Mouse (Mus musculus): ENCODE results near the gene Trappc13. TPM values are rescaled to one million over a fixed set of nuclear protein-coding genes. Genes with fewer than 3 reads are reported as not detected.

The Trappc13 gene
- polyA plus RNA-seq, 1 experiment from 2014 or later: 53.3 TPM

- WGBS: under 1% methylated on average over 33 of the region's 44 CpGs
- H3K4me3 ChIP-seq (ENCODE audit: low read length): peak within 1 kb of the TSS; percentile 87
- peak; percentile 97 for ATAC-seq (replicated peaks; ENCODE audit: extremely low read depth, insufficient read depth, low FRiP score)
These were observed 68.9 kb downstream of the Trappc13 start, which contains the start of the genes Nln and Sgtb for GRCm38 (mm10) chr13:104109288-104109815. Nln (minus strand) TSS chr13:104109614. Sgtb (plus strand) TSS chr13:104109741.

GRCm38 (mm10) chr13:104108651-104109287, 69.5 kb downstream of the Trappc13 start:
- peak overlapping the region; percentile 94 for H3K4me2 ChIP-seq (ENCODE audit: low read depth, low read length)
- peak; percentile 14; the same call in 1 of the 2 replicates for ATAC-seq (replicated peaks; ENCODE audit: extremely low read depth, insufficient read depth, low FRiP score)
- 0 out of 2 replicates have a peak, but pooled peaks cover 2% of the 10 kb centered on the region for H3K36me3 ChIP-seq (ENCODE audit: control insufficient read depth, insufficient read depth)
- H3K27me3 ChIP-seq (ENCODE audit: control insufficient read depth, insufficient read depth, low read length): peaks cover 2% of the 10 kb centered on the region; the same call in 1 of the 2 replicates
- peak overlapping the region; percentile 83 for H3K9ac ChIP-seq (ENCODE audit: low read length)
- H3K9me3 ChIP-seq (replicated peaks; ENCODE audit: control insufficient read depth, low read length): peaks cover 10% of the 10 kb centered on the region
- WGBS: 1% methylated on average over 24 of the region's 24 CpGs
- H3K27ac ChIP-seq (ENCODE audit: low read length): peak overlapping the region; percentile 82
- peak overlapping the region; percentile 87 for H3K4me3 ChIP-seq (ENCODE audit: low read length)
- peaks cover 9% of the 10 kb centered on the region; the same call in 1 of the 2 replicates for H3K4me1 ChIP-seq (ENCODE audit: control insufficient read depth, insufficient read depth, low read length)

More at GRCm38 (mm10) chr13:104109288-104109815, 68.9 kb downstream of the Trappc13 start, which contains the start of the genes Nln and Sgtb:
- Histone ChIP-seq H3K27ac (ENCODE audit: low read length) (peak within 1 kb of the TSS; percentile 82), H3K27me3 (ENCODE audit: control insufficient read depth, insufficient read depth, low read length) (peaks cover 2% of the 10 kb centered on the region; the same call in 1 of the 2 replicates), H3K4me1 (ENCODE audit: control insufficient read depth, insufficient read depth, low read length) (peaks cover 9% of the 10 kb centered on the region; the same call in 1 of the 2 replicates), H3K4me2 (ENCODE audit: low read depth, low read length) (peak within 1 kb of the TSS; percentile 94), H3K36me3 (ENCODE audit: control insufficient read depth, insufficient read depth) (0 out of 2 replicates have a peak, but pooled peaks cover under 1% of the 10 kb centered on the region), H3K9me3 (replicated peaks; ENCODE audit: control insufficient read depth, low read length) (peaks cover 6% of the 10 kb centered on the region), H3K9ac (ENCODE audit: low read length) (peak within 1 kb of the TSS; percentile 83)

GRCm38 (mm10) chr13:104101606-104102235, 76.5 kb downstream of the Trappc13 start:
- peaks cover 10% of the 10 kb centered on the region; the same call in 1 of the 2 replicates for H3K4me1 ChIP-seq (ENCODE audit: control insufficient read depth, insufficient read depth, low read length)
- H3K27ac ChIP-seq (ENCODE audit: low read length): no peak overlapping the region
- no peak overlapping the region for H3K4me3 ChIP-seq (ENCODE audit: low read length)
- H3K36me3 ChIP-seq (ENCODE audit: control insufficient read depth, insufficient read depth): 0 out of 2 replicates have a peak, but pooled peaks cover 2% of the 10 kb centered on the region
- H3K4me2 ChIP-seq (ENCODE audit: low read depth, low read length): no peak overlapping the region
- WGBS: 78% methylated on average over 5 of the region's 5 CpGs
- no peak overlapping the region for H3K9ac ChIP-seq (ENCODE audit: low read length)
- H3K27me3 ChIP-seq (ENCODE audit: control insufficient read depth, insufficient read depth, low read length): no peaks in the 10 kb centered on the region
- no peak for ATAC-seq (replicated peaks; ENCODE audit: extremely low read depth, insufficient read depth, low FRiP score)
- H3K9me3 ChIP-seq (replicated peaks; ENCODE audit: control insufficient read depth, low read length): peaks cover 13% of the 10 kb centered on the region

- no peak overlapping the region for H3K4me2 ChIP-seq (ENCODE audit: low read depth, low read length)
- no peak overlapping the region for H3K4me3 ChIP-seq (ENCODE audit: low read length)
- 0 out of 2 replicates have a peak, but pooled peaks cover 2% of the 10 kb centered on the region for H3K36me3 ChIP-seq (ENCODE audit: control insufficient read depth, insufficient read depth)
- H3K27me3 ChIP-seq (ENCODE audit: control insufficient read depth, insufficient read depth, low read length): no peaks in the 10 kb centered on the region
- H3K9me3 ChIP-seq (replicated peaks; ENCODE audit: control insufficient read depth, low read length): peaks cover 13% of the 10 kb centered on the region
- H3K27ac ChIP-seq (ENCODE audit: low read length): no peak overlapping the region
- peaks cover 19% of the 10 kb centered on the region for H3K4me1 ChIP-seq (ENCODE audit: control insufficient read depth, insufficient read depth, low read length)
- WGBS: 89% methylated on average over 4 of the region's 4 CpGs
- ATAC-seq (replicated peaks; ENCODE audit: extremely low read depth, insufficient read depth, low FRiP score): no peak
- no peak overlapping the region for H3K9ac ChIP-seq (ENCODE audit: low read length)
These were observed 77.9 kb downstream of the Trappc13 start for GRCm38 (mm10) chr13:104100416-104100815.

GRCm38 (mm10) chr13:104097190-104097589, 81.1 kb downstream of the Trappc13 start:
- no peak for ATAC-seq (replicated peaks; ENCODE audit: extremely low read depth, insufficient read depth, low FRiP score)
- 0 out of 2 replicates have a peak, but pooled peaks cover 2% of the 10 kb centered on the region for H3K9me3 ChIP-seq (replicated peaks; ENCODE audit: control insufficient read depth, low read length)
- peak overlapping the region; percentile 2; the same call in 1 of the 2 replicates for H3K4me2 ChIP-seq (ENCODE audit: low read depth, low read length)
- no peak overlapping the region for H3K9ac ChIP-seq (ENCODE audit: low read length)
- H3K27ac ChIP-seq (ENCODE audit: low read length): peak overlapping the region; percentile 9; the same call in 1 of the 2 replicates
- no peaks in the 10 kb centered on the region for H3K36me3 ChIP-seq (ENCODE audit: control insufficient read depth, insufficient read depth)
- WGBS: 45% methylated on average over 7 of the region's 7 CpGs
- peaks cover 24% of the 10 kb centered on the region for H3K4me1 ChIP-seq (ENCODE audit: control insufficient read depth, insufficient read depth, low read length)
- no peaks in the 10 kb centered on the region for H3K27me3 ChIP-seq (ENCODE audit: control insufficient read depth, insufficient read depth, low read length)
- no peak overlapping the region for H3K4me3 ChIP-seq (ENCODE audit: low read length)

GRCm38 (mm10) chr13:104095955-104096354, 82.3 kb downstream of the Trappc13 start:
- no peak overlapping the region for H3K4me2 ChIP-seq (ENCODE audit: low read depth, low read length)
- no peak overlapping the region for H3K9ac ChIP-seq (ENCODE audit: low read length)
- no peak for ATAC-seq (replicated peaks; ENCODE audit: extremely low read depth, insufficient read depth, low FRiP score)
- no peaks in the 10 kb centered on the region for H3K36me3 ChIP-seq (ENCODE audit: control insufficient read depth, insufficient read depth)
- no peak overlapping the region for H3K4me3 ChIP-seq (ENCODE audit: low read length)
- H3K27me3 ChIP-seq (ENCODE audit: control insufficient read depth, insufficient read depth, low read length): no peaks in the 10 kb centered on the region
- 53% methylated on average over 7 of the region's 7 CpGs for WGBS
- H3K9me3 ChIP-seq (replicated peaks; ENCODE audit: control insufficient read depth, low read length): 0 out of 2 replicates have a peak, but pooled peaks cover 2% of the 10 kb centered on the region
- H3K4me1 ChIP-seq (ENCODE audit: control insufficient read depth, insufficient read depth, low read length): peaks cover 24% of the 10 kb centered on the region
- no peak overlapping the region for H3K27ac ChIP-seq (ENCODE audit: low read length)

- ATAC-seq (replicated peaks; ENCODE audit: extremely low read depth, insufficient read depth, low FRiP score): peak; percentile 50; the same call in 1 of the 2 replicates
These were observed 83.5 kb downstream of the Trappc13 start for GRCm38 (mm10) chr13:104094531-104095385.

More at GRCm38 (mm10) chr13:104094531-104095385, 83.5 kb downstream of the Trappc13 start:
- no peak overlapping the region for H3K27ac ChIP-seq (ENCODE audit: low read length)
- no peaks in the 10 kb centered on the region for H3K36me3 ChIP-seq (ENCODE audit: control insufficient read depth, insufficient read depth)
- no peak overlapping the region for H3K4me3 ChIP-seq (ENCODE audit: low read length)
- H3K4me2 ChIP-seq (ENCODE audit: low read depth, low read length): no peak overlapping the region
- H3K27me3 ChIP-seq (ENCODE audit: control insufficient read depth, insufficient read depth, low read length): no peaks in the 10 kb centered on the region
- 75% methylated on average over 11 of the region's 11 CpGs for WGBS
- H3K4me1 ChIP-seq (ENCODE audit: control insufficient read depth, insufficient read depth, low read length): peaks cover 24% of the 10 kb centered on the region
- no peaks in the 10 kb centered on the region for H3K9me3 ChIP-seq (replicated peaks; ENCODE audit: control insufficient read depth, low read length)
- H3K9ac ChIP-seq (ENCODE audit: low read length): no peak overlapping the region
